Mouse (Mus musculus) skeletal muscle tissue, adult 2 months (tissue): Measurements from ENCODE around the gene Ranbp10.

Source experiments
- DNase-seq: peaks from one replicate; pipeline ENCODE4 v3.0.0-alpha.2; 2012; ENCODE audit warnings: low read depth, low spot score

The Ranbp10 gene

DNA sequence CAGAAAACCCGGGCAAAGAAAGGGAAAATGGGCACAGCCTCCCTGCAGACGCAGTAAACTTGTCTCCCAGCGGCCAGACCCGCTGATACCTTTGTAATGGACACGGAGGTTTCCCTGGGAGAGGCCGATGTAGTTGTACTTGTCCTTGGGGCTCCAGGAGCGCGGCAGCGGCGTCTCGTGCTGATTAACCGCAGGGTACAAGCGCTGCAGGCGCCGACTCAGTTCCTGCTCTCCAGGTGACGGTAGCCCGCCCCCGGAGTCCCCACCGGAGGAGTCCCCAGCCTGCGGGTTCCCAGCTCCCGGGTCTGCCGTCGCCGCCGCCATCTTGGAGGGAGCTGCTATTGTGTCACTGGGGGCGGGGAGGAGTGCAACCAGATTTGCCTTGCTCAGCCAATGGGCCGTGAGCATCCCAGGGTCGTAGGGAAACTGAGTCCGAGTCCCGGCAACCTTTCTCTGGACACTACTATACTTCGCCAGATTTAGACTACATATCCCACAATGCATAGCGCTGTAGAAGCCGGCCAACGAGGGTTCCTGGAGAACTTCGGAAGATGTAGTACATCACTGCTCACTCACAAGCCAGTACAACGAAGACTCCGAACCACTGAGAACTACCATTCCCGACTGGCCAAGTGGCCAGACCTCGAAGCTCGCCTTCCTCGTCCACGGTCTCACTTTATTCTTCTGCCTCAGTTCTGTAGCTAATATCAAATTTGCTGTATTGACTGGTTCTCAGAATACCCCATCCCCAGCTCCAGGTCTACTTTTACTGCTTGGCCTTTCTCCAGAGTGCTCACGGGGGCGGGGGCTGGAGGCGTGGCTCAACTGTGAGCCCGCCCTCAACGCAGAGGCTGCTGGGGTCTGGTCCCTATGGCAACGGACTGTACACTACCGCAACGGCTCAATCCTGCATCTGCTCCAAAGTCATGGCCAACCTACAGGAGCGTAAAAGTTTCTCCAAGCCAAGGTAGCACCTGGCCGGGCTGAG is at the start of gene Ranbp10, which contains the start of gene Tsnaxip1:
Gene Ranbp10, minus strand, starts transcription at position 490 of the 988 bp plus-strand sequence.
Gene Tsnaxip1, plus strand, starts transcription at position 871 of the 988 bp plus-strand sequence.
- peak; percentile 99 for DNase-seq

DNA sequence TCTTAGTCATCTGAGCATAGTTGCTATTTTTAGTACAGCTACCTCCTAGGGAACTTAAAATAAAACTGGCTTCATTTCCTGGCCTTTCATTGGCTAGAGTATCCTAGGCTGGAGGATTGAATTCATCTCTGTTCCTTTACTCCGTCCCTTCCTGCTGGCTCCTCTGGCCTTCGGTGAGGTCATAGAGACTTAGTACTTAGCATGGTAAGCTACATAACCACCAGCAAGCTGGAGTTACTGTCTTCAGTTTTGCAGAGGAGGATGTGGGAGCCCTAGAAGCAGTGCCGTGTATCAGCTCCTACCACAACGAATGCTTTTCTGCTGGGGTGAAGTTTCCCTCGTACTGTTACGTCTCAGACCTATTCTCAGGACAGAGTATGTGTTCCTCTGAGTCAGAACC is 47.2 kb upstream of the Ranbp10 start:
- DNase-seq: peak; percentile 85

DNA sequence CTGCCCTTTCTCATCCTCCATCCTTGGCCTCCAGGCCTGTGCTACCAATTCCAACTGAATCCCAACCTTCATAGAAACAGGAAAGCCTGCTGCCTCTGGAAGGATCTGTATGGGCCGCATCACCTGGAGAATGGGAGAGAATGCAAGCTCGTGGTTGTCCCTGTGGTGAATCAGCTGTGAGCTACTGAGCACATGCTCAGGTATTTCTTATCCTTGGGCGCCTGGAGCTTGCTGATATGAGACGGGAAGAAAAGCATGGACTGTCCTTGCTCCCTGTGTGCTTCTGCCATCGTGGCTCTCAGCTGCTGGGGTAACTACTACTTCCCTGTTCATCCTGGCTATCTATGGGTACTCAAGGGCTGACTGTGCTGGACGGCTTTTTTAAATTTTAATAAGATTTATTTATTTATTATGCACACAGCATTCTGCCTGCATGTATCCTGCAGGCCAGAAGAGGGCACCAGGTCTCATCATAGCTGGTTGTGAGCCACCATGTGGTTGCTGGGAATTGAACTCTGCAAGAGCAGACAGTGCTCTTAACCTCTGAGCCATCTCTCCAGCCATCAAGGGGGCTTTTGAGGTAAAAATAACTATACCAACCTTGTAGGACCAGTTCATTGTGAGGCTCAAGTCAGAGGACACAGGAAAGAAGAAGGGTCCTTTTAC is 39.3 kb upstream of the Ranbp10 start:
- no peak for DNase-seq

DNA sequence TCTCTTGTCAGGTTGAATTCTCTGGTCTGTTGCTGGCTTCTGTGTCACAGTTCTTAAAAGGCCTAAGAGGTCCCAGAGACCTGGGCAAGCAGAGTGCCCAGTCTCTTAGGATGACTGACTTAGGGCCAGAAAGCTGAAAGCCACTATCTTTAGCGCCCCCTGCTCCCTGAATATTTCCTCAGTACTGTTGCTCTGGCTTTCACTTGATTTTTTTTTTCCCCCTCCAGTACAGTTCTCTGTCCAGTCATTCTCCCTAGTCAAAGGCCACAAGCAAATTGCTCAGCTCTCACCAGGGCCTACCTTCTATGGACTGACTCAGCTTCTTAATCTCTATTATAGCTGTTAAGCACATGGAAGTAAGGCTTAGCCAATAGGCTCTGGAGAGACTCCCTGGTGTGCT is 34.8 kb upstream of the Ranbp10 start:
- DNase-seq: no peak

DNA sequence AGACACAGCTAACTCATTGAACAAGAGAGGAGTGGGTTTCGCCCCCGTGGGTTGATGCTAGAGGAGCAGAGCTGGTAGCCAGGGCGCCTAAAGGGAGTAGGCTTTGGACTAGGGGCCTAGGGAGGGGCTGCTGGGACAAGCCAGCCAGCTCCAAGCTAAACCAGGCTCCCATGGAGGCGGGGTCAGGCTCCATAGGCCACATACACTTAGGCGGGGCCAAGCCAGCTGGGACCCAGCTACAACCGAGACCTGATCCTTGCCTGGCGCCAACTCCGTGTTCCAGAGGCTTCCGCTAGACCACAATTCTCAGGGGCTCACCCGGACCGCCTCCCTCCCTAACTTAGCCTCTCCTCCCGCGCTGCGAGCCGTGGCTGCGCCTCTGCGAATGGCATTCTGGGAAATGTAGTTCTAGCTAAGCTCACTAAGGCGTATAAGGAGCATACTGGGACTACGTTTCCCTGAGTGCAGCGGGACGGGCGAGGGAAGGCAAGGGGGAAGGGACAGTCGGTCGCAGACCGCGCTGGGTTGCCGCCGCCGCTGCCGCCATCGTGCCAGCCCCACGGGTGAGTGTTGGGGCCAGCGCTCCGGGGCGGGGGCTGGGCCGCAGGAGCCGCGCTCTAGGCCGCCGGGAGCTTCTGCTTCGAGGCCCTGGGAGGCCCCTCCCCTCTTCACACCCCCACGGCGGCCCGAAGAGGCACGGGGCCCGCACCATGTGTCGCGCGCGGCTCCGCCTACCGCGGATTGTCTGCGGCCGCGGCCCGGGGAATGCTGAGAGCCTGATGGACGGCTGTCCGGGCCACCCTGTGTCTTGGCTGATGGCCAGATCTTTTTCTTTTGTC is 33.2 kb upstream of the Ranbp10 start, which contains the start of gene Nutf2:
Gene Nutf2, plus strand, starts transcription at position 438 of the 839 bp plus-strand sequence.
- peak; percentile 98 for DNase-seq

DNA sequence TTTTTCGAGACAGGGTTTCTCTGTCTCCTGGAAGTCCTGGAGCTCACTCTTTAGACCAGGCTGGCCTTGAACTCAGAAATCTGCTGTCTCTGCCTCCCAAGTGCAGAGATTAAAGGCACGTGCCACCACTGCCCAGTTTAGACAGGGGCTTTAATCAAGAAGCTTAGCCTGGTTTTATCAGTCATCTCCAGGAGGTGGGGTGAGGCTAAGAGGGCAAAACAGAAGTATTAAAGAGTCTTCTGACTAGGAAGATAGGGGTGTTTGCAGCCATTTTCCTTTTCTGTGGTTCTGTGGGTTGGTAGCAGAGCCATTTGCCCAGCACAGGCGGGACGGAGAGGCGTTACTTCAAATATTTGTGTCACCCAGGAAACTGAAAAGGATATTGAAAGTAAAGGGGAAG is 32.2 kb upstream of the Ranbp10 start:
- DNase-seq: no peak

DNA sequence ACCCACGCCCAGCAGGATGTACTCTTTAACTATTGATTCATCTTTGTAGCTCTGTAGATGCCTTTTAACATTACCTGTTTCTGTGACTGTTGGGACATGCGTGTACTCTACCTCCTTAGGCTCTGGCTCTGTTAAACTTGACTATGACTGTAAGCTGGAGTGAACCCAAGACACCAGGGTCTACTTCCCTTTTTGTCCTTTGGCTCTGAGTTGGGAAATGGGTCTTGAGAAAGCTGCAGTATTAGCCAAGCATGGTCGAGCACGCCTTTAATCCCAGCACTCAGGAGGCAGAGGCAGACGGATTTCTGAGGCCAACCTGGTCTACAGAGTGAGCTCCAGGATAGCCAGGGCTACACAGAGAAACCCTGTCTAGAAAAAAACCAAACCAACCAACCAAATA is 31.3 kb upstream of the Ranbp10 start:
- DNase-seq: no peak

DNA sequence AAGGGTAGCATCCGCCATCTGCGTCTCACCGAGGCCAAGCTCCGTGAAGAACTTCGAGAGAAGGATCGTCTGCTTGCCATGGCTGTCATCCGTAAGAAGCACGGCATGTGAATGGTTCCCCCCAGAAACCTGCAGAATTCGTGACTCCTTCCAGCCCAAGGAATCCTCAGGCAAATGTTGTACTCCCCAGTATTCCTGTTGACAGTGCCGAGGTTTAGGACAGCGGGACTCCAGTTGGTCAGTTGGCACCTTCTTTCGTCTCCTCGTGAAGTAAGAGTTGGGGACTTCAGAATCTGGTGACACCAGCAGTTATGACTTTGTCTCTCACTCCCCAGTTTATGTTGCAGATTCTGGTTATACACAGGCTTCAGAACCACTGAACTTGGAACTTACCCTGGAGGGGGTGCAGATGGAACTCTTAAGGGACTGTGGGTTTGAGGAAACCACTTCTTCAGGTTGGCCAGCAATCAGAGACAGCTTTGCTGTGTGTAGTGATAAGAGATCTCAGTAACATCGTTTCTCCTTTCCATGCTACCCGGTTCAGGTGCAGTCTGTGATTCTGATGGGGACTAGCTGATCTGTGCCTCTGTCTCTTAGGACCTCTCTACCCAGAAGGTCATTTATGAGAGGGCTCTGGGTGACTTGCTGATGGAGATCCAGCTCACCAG is 29.2 kb upstream of the Ranbp10 start:
- no peak for DNase-seq

DNA sequence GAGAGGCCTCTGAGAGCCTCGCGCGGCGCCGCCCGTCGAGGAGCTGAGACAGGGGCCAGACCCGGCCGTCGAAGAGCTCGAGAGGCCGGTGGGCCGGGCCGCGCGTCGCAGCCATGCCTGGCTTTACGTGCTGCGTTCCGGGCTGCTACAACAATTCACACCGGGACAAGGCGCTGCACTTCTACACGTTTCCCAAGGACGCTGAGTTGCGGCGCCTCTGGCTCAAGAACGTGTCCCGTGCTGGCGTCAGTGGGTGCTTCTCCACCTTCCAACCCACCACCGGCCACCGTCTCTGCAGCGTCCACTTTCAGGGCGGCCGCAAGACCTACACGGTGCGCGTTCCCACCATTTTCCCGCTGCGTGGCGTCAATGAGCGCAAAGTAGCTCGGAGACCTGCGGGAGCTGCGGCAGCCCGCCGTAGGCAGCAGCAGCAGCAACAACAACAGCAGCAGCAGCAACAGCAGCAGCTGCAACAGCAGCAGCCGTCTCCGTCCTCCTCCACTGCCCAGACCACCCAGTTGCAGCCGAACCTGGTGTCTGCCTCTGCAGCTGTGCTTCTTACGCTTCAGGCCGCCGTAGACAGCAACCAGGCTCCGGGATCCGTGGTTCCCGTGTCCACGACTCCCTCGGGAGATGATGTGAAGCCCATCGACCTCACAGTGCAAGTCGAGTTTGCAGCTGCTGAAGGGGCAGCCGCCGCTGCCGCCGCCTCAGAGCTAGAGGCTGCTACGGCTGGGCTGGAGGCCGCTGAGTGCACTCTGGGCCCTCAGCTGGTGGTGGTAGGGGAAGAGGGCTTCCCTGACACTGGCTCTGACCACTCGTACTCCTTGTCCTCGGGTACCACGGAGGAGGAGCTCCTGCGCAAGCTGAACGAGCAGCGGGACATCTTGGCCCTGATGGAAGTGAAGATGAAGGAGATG is 28.4 kb upstream of the Ranbp10 start:
- DNase-seq: peak; percentile 32

DNA sequence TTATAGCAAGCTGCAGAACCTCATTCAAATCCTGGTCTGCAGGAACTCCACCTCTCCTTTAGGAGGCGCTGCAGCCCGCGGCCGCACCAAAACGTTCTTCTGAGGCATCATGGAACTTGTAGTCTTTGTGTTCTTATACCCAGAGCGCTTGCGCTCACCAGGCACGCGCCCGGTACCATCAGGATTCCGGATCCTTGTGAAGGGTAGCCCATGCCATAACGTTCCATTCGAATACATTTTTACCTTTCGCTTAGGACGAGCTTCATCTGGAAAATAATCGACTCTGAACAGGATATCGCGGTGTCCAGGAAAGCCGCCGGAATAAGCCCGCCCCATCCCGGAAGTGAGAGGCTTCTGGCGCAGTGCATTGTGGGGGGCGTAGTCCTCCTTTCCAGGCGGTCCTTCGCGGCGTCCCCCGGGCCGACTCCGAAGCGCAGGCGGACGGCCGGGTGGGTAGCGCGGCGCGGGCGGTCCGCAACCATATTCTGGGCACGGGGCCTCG is 27.6 kb upstream of the Ranbp10 start, which contains the start of gene Thap11:
Gene Thap11, plus strand, starts transcription at position 418 of the 502 bp plus-strand sequence.
- DNase-seq: peak; percentile 82

DNA sequence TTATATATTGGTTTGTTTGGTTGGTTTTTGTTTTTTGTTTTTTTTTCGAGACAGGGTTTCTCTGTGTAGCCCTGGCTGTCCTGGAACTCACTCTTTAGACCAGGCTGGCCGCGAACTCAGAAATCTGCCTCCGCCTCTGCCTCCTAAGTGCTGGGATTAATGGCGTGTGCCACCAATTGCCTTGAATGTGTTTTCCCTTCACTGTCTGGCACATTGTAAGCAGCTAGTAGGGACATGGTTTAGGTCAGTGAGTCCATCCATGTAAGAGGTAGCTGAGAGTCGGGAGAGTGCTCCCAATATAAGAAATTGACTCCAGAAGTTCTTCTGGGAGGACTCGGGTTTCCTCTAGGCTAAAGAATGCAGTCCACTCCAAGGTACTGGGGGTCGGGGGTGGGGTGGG is 27.2 kb upstream of the Ranbp10 start:
- no peak for DNase-seq

DNA sequence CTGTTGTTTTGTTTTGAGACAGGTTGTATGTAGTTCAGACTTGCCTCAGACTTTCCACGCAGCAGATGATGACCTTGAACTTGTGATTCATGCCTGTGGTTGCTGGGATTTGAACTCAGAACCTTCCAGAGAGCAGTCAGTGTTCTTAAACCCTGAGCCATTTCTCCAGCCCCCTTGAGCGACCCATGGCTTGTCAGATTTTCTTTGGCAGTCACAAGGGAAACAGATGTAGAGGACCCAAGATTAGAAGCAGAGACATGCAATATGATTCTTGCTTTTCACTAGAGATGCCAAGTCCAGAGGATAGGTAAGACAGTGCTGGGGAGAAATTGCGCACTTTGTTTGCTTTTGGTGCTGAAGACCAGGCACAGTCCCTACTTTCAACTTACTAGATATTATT is 26.0 kb upstream of the Ranbp10 start, which contains the start of gene Cenpt:
Gene Cenpt, minus strand, starts transcription at position 101 of the 400 bp plus-strand sequence.
- DNase-seq: no peak

DNA sequence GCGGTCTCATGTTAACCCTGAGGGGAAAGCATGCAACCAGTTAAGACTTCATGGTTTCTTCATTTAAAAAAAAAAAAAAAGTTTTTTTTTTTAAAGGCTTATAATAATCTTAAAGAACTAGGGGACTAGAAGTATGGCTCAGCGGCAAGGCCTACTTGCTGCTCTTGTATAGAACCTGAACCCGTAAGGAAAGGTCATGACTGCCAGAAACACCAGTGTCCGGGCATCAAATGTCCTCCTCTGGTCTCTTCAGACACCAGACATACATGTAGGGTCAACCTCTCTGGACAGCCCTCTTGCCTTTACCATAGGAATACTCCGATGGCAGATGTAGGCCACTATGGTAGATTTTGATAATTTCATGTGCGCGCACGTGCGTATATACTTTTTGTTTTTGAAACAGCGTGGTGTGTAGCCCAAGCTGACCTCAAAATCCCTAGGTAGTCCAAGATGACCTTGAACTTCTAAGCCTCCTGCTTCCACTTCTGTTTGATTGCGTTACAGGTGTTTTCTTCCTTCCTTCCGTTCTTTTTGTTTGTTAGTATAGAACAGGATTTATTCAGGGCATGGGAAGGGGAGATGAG is 25.1 kb upstream of the Ranbp10 start:
- DNase-seq: no peak

DNA sequence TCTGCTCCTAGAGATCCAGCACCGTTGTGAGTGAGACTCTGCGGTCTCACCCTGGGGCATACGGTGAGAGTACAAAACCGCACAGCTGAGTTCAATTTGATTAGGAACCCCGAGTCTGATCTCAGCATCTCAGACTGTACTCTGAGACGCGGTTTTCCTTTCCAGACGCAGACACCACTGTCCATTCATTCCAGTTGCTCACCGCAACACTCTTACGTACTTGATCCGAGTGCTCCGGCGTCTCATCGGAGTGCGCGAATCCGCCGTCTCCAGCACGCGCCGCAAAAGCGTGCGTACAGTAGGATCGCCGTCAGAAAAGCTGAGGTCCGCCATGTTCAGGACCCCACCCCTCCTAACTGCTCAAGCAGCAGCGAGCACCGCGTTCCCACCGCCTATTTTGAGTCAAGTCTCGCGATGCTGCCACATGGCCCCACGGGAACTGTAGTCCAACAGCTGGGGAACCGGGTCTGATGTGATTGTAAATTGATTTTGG is 24.5 kb upstream of the Ranbp10 start:
- DNase-seq: peak; percentile 80

DNA sequence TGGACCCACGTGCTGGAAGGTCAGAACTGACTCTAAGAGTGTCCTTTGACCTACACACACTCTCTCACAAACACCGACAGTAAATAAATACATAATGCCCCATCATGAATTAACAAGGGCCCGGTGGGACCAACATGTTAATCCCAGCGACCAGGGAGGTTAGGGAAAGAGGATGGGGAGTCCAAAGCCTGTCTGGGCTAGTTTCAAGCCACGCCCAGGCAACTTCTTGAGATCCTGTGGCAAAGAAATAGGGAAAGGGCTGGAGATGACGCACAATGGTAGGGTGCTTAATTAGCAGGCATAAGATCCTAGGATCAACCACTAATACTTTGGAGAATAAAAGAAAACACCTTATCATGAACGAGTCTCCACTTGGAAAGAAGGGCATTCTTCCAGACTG is 23.5 kb upstream of the Ranbp10 start:
- DNase-seq: no peak

DNA sequence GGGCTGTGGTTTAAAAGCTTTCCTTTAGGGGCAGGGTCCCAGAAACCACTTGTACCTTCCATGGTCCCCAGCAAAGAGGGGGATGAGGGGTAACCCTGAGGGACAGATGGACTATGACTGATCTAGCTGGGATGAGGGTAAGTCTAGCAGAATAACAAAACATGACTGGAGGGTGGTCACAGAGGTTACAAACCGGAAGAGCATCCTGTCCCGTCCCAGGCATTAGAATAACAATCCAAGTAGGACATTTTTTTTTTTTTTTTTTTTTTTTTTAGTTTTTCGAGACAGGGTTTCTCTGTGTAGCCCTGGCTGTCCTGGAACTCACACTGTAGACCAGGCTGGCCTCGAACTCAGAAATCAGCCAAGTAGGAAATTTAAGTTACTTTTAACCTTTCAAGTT is 22.9 kb upstream of the Ranbp10 start:
- no peak for DNase-seq

DNA sequence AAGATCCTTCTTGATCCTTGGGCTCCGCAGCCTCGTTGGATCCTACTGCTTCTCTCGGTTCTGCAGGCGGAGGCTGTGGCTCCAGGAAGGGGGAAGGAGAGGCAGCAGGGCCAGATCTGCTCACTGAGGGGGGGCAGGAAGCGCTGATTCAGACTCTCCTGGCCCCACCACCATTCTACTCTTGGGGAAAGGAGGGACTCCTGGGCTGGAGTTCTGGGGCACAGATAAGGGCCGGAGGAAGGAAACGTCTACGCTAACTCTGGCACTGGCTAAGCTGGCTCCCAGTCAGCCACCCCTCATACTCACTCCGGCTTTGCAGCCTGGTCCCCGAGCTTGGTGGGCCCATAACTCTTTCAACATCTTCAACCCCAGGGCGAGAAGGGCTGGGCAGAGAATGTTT is 19.5 kb upstream of the Ranbp10 start:
- no peak for DNase-seq

DNA sequence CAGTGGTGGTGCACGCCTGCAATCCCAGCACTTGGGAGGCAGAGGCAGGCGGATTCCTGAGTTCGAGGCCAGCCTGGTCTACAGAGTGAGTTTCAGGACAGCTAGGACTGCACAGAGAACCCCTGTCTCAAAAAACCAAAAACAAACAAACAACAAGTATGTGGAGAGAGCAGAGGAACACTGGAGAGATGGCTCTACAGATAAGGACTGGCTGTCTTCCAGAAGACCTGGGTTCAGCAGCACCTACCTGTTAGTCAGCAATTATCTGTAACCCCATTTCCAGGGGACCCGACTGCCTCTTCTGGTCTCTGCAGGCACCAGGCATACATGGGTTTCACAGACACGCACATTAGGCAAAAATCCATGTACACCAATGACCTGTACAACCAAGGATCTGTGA is 12.1 kb upstream of the Ranbp10 start:
- no peak for DNase-seq

DNA sequence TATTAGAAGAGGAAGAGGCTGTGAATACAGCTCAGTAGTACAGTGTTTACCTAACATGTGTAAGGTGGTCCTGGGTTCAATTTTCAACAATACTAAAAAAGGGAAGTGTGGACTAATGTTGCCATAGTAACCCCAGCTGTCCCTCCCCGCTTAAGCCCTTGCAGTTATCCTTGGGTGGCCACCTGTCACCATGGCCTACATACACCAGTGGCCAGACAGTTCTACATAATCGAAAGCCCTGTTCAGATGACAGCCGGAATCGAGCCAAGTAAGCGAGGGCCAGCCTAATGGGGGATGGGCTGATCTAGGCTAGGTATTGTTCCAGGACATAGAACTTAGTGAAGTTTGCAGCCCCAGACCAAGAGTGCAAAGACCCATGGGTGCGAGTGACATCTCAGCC is 9.8 kb upstream of the Ranbp10 start:
- DNase-seq: no peak
